Mouse (Mus musculus) E14TG2a.4 (cell line): ENCODE results near the gene Mgst3.

Source experiments
- H3K27me3 ChIP-seq: 2 replicates; pipeline ENCODE4 v1.6.1; 2014; ENCODE audit warnings: low read length, control low read depth; ENCODE audit not compliant: insufficient read depth
- H3K36me3 ChIP-seq: 2 replicates; pipeline ENCODE4 v1.6.1; 2014; ENCODE audit warnings: low read length, control low read depth; ENCODE audit not compliant: insufficient read depth
- H3K4me1 ChIP-seq: replicated peaks from 2 replicates; pipeline ENCODE4 v1.6.1; 2014; ENCODE audit warnings: low read depth, low read length, control low read depth
- H3K4me3 ChIP-seq: replicated peaks from 2 replicates; pipeline ENCODE4 v1.5.1; 2014; ENCODE audit warnings: mild to moderate bottlenecking, low read length
- H3K9me3 ChIP-seq: 2 replicates; pipeline ENCODE4 v1.6.1; 2014; ENCODE audit warnings: low read length, control low read depth
- CTCF ChIP-seq: conservative IDR thresholded peaks from 2 replicates; pipeline ENCODE4 v1.5.1; 2014; ENCODE audit warnings: low read length
- NANOG ChIP-seq: IDR thresholded peaks from 2 replicates; pipeline ENCODE4 v1.6.1; 2014; ENCODE audit warnings: borderline replicate concordance, low read length, mixed read lengths
- POU5F1 ChIP-seq: IDR thresholded peaks from 2 replicates; pipeline ENCODE4 v1.6.1; 2014; ENCODE audit warnings: low read length, borderline replicate concordance

Gene Mgst3

GRCm38 (mm10) chr1:167391241-167391640, 2.4 kb downstream of the Mgst3 start:
- Histone ChIP-seq H3K27me3 (peaks cover 20% of the 10 kb centered on the region; the same call in 1 of the 2 replicates), H3K9me3 (no peaks in the 10 kb centered on the region), H3K4me1 (peaks cover 19% of the 10 kb centered on the region), H3K4me3 (no peak overlapping the region), H3K36me3 (no peaks in the 10 kb centered on the region)
- TF ChIP-seq POU5F1 (no peak), CTCF (no peak), NANOG (no peak)

DNA sequence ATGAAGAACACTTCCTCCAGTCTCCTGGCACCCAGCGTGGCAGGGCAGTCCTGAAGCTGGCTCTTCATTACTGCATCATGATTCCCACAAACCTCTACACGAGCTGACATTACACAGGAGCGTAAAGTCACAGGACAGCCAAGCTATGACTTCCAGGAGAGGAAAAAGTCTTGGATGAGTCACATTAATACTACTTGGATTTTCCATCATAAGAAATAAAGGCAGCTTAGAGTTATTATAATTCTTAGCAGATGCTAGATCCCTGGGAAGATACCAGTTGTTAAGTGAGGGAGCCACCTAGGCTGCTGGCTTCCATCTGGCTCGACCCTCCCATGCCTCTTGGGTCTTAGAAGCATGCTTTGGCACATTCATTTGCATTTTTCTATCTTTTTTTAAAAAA, 3.3 kb downstream of the Mgst3 start:
- Histone ChIP-seq H3K4me1 (peaks cover 19% of the 10 kb centered on the region), H3K27me3 (0 out of 2 replicates have a peak, but pooled peaks cover 18% of the 10 kb centered on the region), H3K9me3 (no peaks in the 10 kb centered on the region), H3K4me3 (no peak overlapping the region), H3K36me3 (no peaks in the 10 kb centered on the region)
- TF ChIP-seq CTCF: no peak
- TF ChIP-seq NANOG: no peak
- no peak for TF ChIP-seq POU5F1

DNA sequence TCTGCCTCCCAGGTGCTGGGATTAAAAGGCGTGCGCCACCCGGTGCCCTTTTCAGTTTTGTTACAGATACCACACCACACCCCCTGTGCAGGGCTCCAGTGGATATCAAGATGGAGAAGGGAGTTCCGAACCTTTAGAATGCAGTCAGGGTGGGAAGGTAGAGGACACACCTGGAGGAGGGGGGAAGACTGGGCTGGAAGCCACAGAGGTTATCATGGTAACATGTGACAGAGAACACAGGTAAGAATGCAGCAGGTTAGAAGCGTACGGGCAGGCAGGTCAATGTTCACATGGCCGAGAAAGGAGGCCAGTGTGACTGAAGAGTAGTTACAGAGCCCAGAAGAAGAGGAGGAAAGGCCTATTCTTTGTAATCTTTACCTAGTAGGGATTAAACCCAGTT, 4.1 kb downstream of the Mgst3 start:
- TF ChIP-seq POU5F1 (no peak), CTCF (no peak)
- H3K9me3 ChIP-seq: no peaks in the 10 kb centered on the region
- H3K4me3 ChIP-seq: no peak overlapping the region
- peaks cover 18% of the 10 kb centered on the region for H3K4me1 ChIP-seq
- 0 out of 2 replicates have a peak, but pooled peaks cover 15% of the 10 kb centered on the region for H3K27me3 ChIP-seq
- H3K36me3 ChIP-seq: no peaks in the 10 kb centered on the region

DNA sequence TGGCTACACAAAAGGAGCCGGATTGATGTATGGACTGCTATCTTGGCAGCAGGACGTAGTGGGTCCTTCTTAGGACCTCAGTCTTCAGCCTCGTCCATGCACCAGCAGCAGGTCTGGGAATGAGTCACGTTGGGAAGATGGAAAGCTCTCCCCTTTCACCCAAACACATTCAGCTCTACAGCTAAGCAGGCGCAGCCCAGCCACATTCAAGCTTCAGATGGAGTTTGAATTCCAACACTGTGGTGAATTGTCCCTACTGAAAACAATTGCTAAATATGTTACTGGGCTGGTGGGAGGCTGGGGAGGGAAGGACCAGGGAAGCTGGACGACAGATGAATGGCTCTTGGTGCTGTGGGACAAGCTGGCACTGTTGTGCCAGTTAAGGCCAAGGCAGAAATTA, 5.1 kb downstream of the Mgst3 start:
- H3K36me3 ChIP-seq: no peaks in the 10 kb centered on the region
- TF ChIP-seq POU5F1: no peak
- TF ChIP-seq CTCF: no peak
- no peak for TF ChIP-seq NANOG
- no peaks in the 10 kb centered on the region for H3K9me3 ChIP-seq
- no peak overlapping the region for H3K4me3 ChIP-seq
- H3K27me3 ChIP-seq: 0 out of 2 replicates have a peak, but pooled peaks cover 15% of the 10 kb centered on the region
- H3K4me1 ChIP-seq: peaks cover 25% of the 10 kb centered on the region

GRCm38 (mm10) chr1:167387796-167388195, 5.8 kb downstream of the Mgst3 start:
- Histone ChIP-seq H3K4me1 (peaks cover 26% of the 10 kb centered on the region), H3K36me3 (no peaks in the 10 kb centered on the region), H3K4me3 (no peak overlapping the region), H3K9me3 (no peaks in the 10 kb centered on the region), H3K27me3 (0 out of 2 replicates have a peak, but pooled peaks cover 13% of the 10 kb centered on the region)
- no peak for TF ChIP-seq CTCF
- no peak for TF ChIP-seq NANOG
- no peak for TF ChIP-seq POU5F1

DNA sequence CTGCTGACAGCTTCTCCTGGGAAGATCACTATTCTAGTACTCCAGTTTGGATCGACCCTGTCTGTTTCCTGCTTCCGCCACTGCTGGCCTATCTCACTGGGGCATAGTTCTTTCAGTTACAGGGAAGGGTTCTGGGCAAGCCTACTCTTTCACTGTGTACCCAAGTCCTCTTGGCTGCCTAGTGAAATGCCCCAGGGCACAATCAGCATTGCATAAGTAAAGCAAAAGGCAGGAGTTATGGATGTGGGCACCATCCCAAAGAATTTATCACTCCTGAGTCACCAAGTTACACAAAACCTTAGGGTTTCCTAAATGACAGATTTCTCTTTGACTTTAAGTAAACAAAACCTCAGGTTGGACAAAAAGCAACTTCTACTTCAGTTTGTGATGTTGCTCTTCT, 6.3 kb downstream of the Mgst3 start:
- H3K4me3 ChIP-seq: no peak overlapping the region

DNA sequence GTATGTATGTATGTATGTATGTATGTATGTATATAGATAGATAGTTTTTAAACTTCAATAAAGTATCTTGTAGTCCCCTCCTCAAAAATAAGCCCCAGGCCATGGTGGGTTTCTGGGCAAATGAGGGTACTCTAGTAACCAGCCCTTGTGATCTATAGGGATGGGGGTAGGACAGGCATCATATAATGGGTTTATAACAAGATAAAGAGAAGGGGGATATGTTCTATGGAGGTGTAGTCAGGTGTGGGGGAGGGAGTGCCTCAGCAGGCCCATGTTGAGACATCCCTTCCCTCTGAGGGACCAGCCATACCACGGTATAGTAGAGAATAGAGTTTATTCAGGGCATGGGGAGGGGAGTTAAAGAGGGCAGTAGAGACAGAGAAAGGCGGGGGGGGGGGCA, 7.2 kb downstream of the Mgst3 start:
- Histone ChIP-seq H3K36me3 (no peaks in the 10 kb centered on the region), H3K9me3 (no peaks in the 10 kb centered on the region)

More for the DNA sequence above, 6.3 kb downstream of the Mgst3 start:
- H3K4me1 ChIP-seq: peaks cover 26% of the 10 kb centered on the region
- TF ChIP-seq CTCF: no peak
- no peak for TF ChIP-seq POU5F1
- no peak for TF ChIP-seq NANOG
- no peaks in the 10 kb centered on the region for H3K36me3 ChIP-seq
- no peaks in the 10 kb centered on the region for H3K9me3 ChIP-seq
- H3K27me3 ChIP-seq: 0 out of 2 replicates have a peak, but pooled peaks cover 10% of the 10 kb centered on the region

GRCm38 (mm10) chr1:167385636-167386035, 8.0 kb downstream of the Mgst3 start:
- 0 out of 2 replicates have a peak, but pooled peaks cover 10% of the 10 kb centered on the region for H3K27me3 ChIP-seq
- peaks cover 32% of the 10 kb centered on the region for H3K4me1 ChIP-seq
- H3K4me3 ChIP-seq: no peak overlapping the region
- no peaks in the 10 kb centered on the region for H3K36me3 ChIP-seq
- H3K9me3 ChIP-seq: no peaks in the 10 kb centered on the region
- TF ChIP-seq NANOG (no peak), CTCF (no peak), POU5F1 (no peak)

More for the DNA sequence above, 7.2 kb downstream of the Mgst3 start:
- H3K27me3 ChIP-seq: 0 out of 2 replicates have a peak, but pooled peaks cover 10% of the 10 kb centered on the region
- H3K4me3 ChIP-seq: no peak overlapping the region
- peaks cover 30% of the 10 kb centered on the region for H3K4me1 ChIP-seq
- TF ChIP-seq CTCF (no peak), NANOG (no peak), POU5F1 (no peak)

- Histone ChIP-seq H3K9me3 (no peaks in the 10 kb centered on the region), H3K4me3 (no peak overlapping the region), H3K4me1 (peaks cover 35% of the 10 kb centered on the region), H3K27me3 (0 out of 2 replicates have a peak, but pooled peaks cover 10% of the 10 kb centered on the region), H3K36me3 (no peaks in the 10 kb centered on the region)
- TF ChIP-seq NANOG (no peak), POU5F1 (no peak), CTCF (no peak)
Measured at GRCm38 (mm10) chr1:167385211-167385610, 8.4 kb downstream of the Mgst3 start.
